Mouse (Mus musculus) NIH3T3 (cell line): Measurements from ENCODE around the gene Ass1.
"Not testable (repeated sequence)": the region's sequence is repeated elsewhere in the genome, so short reads cannot be mapped to it uniquely, and the experiment has no call there.

Experiments used
- DNase-seq: peaks from one replicate; pipeline ENCODE4 v3.0.0-alpha.2; 2012; ENCODE audit warnings: low read depth

The Ass1 gene

GRCm38 (mm10) chr2:31537054-31537453, 67.0 kb downstream of the Ass1 start:
- peak; percentile 33 for DNase-seq

- no peak for DNase-seq
Measured at GRCm38 (mm10) chr2:31538745-31539144, 68.7 kb downstream of the Ass1 start.

- peak; percentile 54 for DNase-seq
Measured at GRCm38 (mm10) chr2:31541581-31541980, 71.6 kb downstream of the Ass1 start.

GRCm38 (mm10) chr2:31547726-31548125, 77.7 kb downstream of the Ass1 start:
- DNase-seq, result no peak

GRCm38 (mm10) chr2:31550503-31550902, 80.5 kb downstream of the Ass1 start:
- peak; percentile 44 for DNase-seq

- not testable (repeated sequence) for DNase-seq
Measured at GRCm38 (mm10) chr2:31551351-31551750, 81.3 kb downstream of the Ass1 start.

- DNase-seq, result no peak
Measured at GRCm38 (mm10) chr2:31551971-31552370, 82.0 kb downstream of the Ass1 start.

- peak; percentile 13 for DNase-seq
Measured at GRCm38 (mm10) chr2:31554619-31555018, 84.6 kb downstream of the Ass1 start.
